Mouse (Mus musculus) heart, postnatal 0 days (tissue): ENCODE results near the gene Ggn. TPM values are rescaled to one million over a fixed set of nuclear protein-coding genes. Genes with fewer than 3 reads are reported as not detected.
"Not testable (repeated sequence)": the region's sequence is repeated elsewhere in the genome, so short reads cannot be mapped to it uniquely, and the experiment has no call there.

Experiments used
- ATAC-seq: fragments of 200-750 bp; cut with Nextera tagmentation; 2 replicates; pipeline ENCODE4 v1.8.0; 2017; ENCODE audit warnings: low read depth, moderate number of reproducible peaks, moderate library complexity; ENCODE audit not compliant: insufficient read depth
- DNase-seq: peaks from one replicate; pipeline ENCODE4 v3.0.0-alpha.2; 2016; ENCODE audit warnings: low spot score
- H3K27ac ChIP-seq: fragments of 300-500 bp; sonication (generic); 2 replicates; pipeline ENCODE4 v1.5.1; 2014; ENCODE audit warnings: low read depth, mild to moderate bottlenecking
- H3K27me3 ChIP-seq: fragments of 300-500 bp; sonication (generic); 2 replicates; pipeline ENCODE4 v1.6.1; 2014; ENCODE audit warnings: low read length, mixed read lengths; ENCODE audit not compliant: control insufficient read depth, insufficient read depth
- H3K36me3 ChIP-seq: fragments of 300-500 bp; sonication (generic); replicated peaks from 2 replicates; pipeline ENCODE4 v1.6.1; 2014; ENCODE audit warnings: low read length, mixed read lengths; ENCODE audit not compliant: control insufficient read depth, insufficient read depth
- H3K4me1 ChIP-seq: fragments of 300-500 bp; sonication (generic); 2 replicates; pipeline ENCODE4 v1.6.1; 2014; ENCODE audit warnings: antibody characterized with exemption; ENCODE audit not compliant: control insufficient read depth, insufficient read depth
- H3K4me2 ChIP-seq: fragments of 300-500 bp; sonication (generic); 2 replicates; pipeline ENCODE4 v1.6.1; 2014; ENCODE audit warnings: low read depth, mild to moderate bottlenecking, low read length, moderate library complexity
- H3K4me3 ChIP-seq: fragments of 300-500 bp; sonication (generic); 2 replicates; pipeline ENCODE4 v1.5.1; 2014; ENCODE audit warnings: low read depth, low read length
- H3K9ac ChIP-seq: fragments of 300-500 bp; sonication (generic); replicated peaks from 2 replicates; pipeline ENCODE4 v1.6.1; 2014; ENCODE audit warnings: low read depth, low read length, mixed read lengths
- H3K9me3 ChIP-seq: fragments of 300-500 bp; sonication (generic); replicated peaks from 2 replicates; pipeline ENCODE4 v1.6.1; 2016; ENCODE audit warnings: low read length; ENCODE audit not compliant: control insufficient read depth
- CTCF ChIP-seq: IDR thresholded peaks from 2 replicates; pipeline ENCODE4 v1.5.1; 2016; ENCODE audit warnings: antibody characterized with exemption, control low read depth, low read depth
- EP300 ChIP-seq: IDR thresholded peaks from 2 replicates; pipeline ENCODE4 v1.6.1; 2016; ENCODE audit warnings: antibody characterized with exemption, low read depth
- WGBS: fragments of 180-500 bp; shearing (Covaris S2); extraction: QIAGEN DNeasy Blood & Tissue Kit; methylation state at CpG from one replicate; pipeline ENCODE4 v1.1.7; 2014; 5-methylcytosine and 5-hydroxymethylcytosine counted together
- polyA plus RNA-seq: library from polyadenylated mRNA; unstranded; fragments of >200 nt; fragmentation: Nextera tagmentation; extraction: Ambion mirVana; gene quantifications from 2 replicates; pipeline ENCODE4 v1.2.1, GENCODE M21; 2015
- total RNA-seq: library from RNA; depleted of rRNA; stranded (reverse); fragments of >200 nt; gene quantifications from 2 replicates; pipeline ENCODE4 v1.2.3, GENCODE M21; 2014; ENCODE audit warnings: low replicate concordance

Gene Ggn
- total and polyA plus RNA-seq, 2 experiments from 2014 or later: 0.14 TPM; not detected in 1

GRCm38 (mm10) chr7:29128725-29129124 lies 41.3 kb upstream of the Ggn start:
- Histone ChIP-seq H3K4me1 (0 out of 2 replicates have a peak, but pooled peaks cover 7% of the 10 kb centered on the region), H3K9ac (no peak overlapping the region), H3K4me2 (no peak overlapping the region), H3K36me3 (no peaks in the 10 kb centered on the region), H3K27ac (no peak overlapping the region), H3K9me3 (no peaks in the 10 kb centered on the region), H3K27me3 (peaks cover 10% of the 10 kb centered on the region; the same call in 1 of the 2 replicates), H3K4me3 (no peak overlapping the region)
- no peak for ATAC-seq
- 71% methylated on average over 2 of the region's 2 CpGs for WGBS
- DNase-seq: peak; percentile 28
- peak; percentile 64 for TF ChIP-seq CTCF
- TF ChIP-seq EP300: no peak

- Histone ChIP-seq H3K4me2 (peak overlapping the region; percentile 46; the same call in 1 of the 2 replicates), H3K9me3 (no peaks in the 10 kb centered on the region), H3K27me3 (peaks cover 8% of the 10 kb centered on the region), H3K4me3 (no peak overlapping the region), H3K9ac (no peak overlapping the region), H3K36me3 (no peaks in the 10 kb centered on the region), H3K27ac (no peak overlapping the region), H3K4me1 (no peaks in the 10 kb centered on the region)
- WGBS: 7% methylated on average over 4 of the region's 4 CpGs
- no peak for TF ChIP-seq CTCF
- ATAC-seq (no peak), DNase-seq (no peak)
Measured at GRCm38 (mm10) chr7:29134230-29134629, 35.8 kb upstream of the Ggn start.

- Histone ChIP-seq H3K27ac (no peak within 1 kb of the TSS), H3K4me1 (no peaks in the 10 kb centered on the region), H3K4me2 (peak within 1 kb of the TSS; percentile 46), H3K36me3 (no peaks in the 10 kb centered on the region), H3K9me3 (no peaks in the 10 kb centered on the region), H3K9ac (no peak within 1 kb of the TSS), H3K27me3 (peaks cover 8% of the 10 kb centered on the region), H3K4me3 (peak within 1 kb of the TSS; percentile 31; the same call in 1 of the 2 replicates)
- DNase-seq: no peak
- TF ChIP-seq EP300 (no peak), CTCF (no peak)
- no peak for ATAC-seq
- under 1% methylated on average over 16 of the region's 20 CpGs for WGBS
Measured at GRCm38 (mm10) chr7:29134693-29135386, 35.2 kb upstream of the Ggn start, which contains the start of gene Rasgrp4. Gene Rasgrp4 (plus strand): TSS chr7:29134851.

- no peak overlapping the region for H3K27ac ChIP-seq
- DNase-seq (no peak), ATAC-seq (no peak)
- H3K27me3 ChIP-seq: peaks cover 8% of the 10 kb centered on the region
- no peaks in the 10 kb centered on the region for H3K36me3 ChIP-seq
- no peaks in the 10 kb centered on the region for H3K4me1 ChIP-seq
- H3K4me3 ChIP-seq: no peak overlapping the region
- no peak overlapping the region for H3K4me2 ChIP-seq
- WGBS: 27% methylated on average over 16 of the region's 16 CpGs
- H3K9ac ChIP-seq: no peak overlapping the region
- no peaks in the 10 kb centered on the region for H3K9me3 ChIP-seq
- TF ChIP-seq EP300: no peak
- TF ChIP-seq CTCF: no peak
Measured at GRCm38 (mm10) chr7:29137429-29137828, 32.6 kb upstream of the Ggn start.

- not testable (repeated sequence) for H3K4me3 ChIP-seq, H3K27me3 ChIP-seq, ATAC-seq, DNase-seq, H3K27ac ChIP-seq, H3K4me2 ChIP-seq, H3K4me1 ChIP-seq, H3K36me3 ChIP-seq, H3K9ac ChIP-seq, H3K9me3 ChIP-seq
- 86% methylated on average over 3 of the region's 4 CpGs for WGBS
Measured at GRCm38 (mm10) chr7:29139237-29139636, 30.8 kb upstream of the Ggn start.

GRCm38 (mm10) chr7:29141416-29141815 lies 28.6 kb upstream of the Ggn start:
- Histone ChIP-seq H3K4me2 (no peak overlapping the region), H3K9me3 (no peaks in the 10 kb centered on the region), H3K9ac (no peak overlapping the region), H3K4me3 (no peak overlapping the region), H3K36me3 (no peaks in the 10 kb centered on the region), H3K27ac (no peak overlapping the region), H3K4me1 (no peaks in the 10 kb centered on the region), H3K27me3 (no peaks in the 10 kb centered on the region)
- no peak for DNase-seq
- WGBS: 80% methylated on average over 8 of the region's 8 CpGs
- TF ChIP-seq CTCF (no peak), EP300 (no peak)
- ATAC-seq: no peak
